Mouse (Mus musculus) limb, embryonic 12.5 days (tissue): Measurements from ENCODE around the gene Pdia3. TPM values are rescaled to one million over a fixed set of nuclear protein-coding genes. Genes with fewer than 3 reads are reported as not detected.
A peak's percentile ranks its signal among the peaks of the same experiment; 100 is the strongest.
"Not testable (repeated sequence)": the region's sequence is repeated elsewhere in the genome, so short reads cannot be mapped to it uniquely, and the experiment has no call there.

Source experiments
- ATAC-seq: fragments of 200-750 bp; cut with Nextera tagmentation; 2 replicates; pipeline ENCODE4 v1.8.0; 2017; ENCODE audit warnings: low read depth, moderate TSS enrichment; ENCODE audit not compliant: insufficient number of reproducible peaks, insufficient read depth, low FRiP score, low TSS enrichment
- H3K27ac ChIP-seq: fragments of 300-500 bp; sonication (generic); 2 replicates; pipeline ENCODE4 v1.5.1; 2016; ENCODE audit warnings: mild to moderate bottlenecking, moderate library complexity
- H3K27me3 ChIP-seq: fragments of 300-500 bp; sonication (generic); 2 replicates; pipeline ENCODE4 v1.6.1; 2016; ENCODE audit warnings: mild to moderate bottlenecking, moderate library complexity
- H3K36me3 ChIP-seq: fragments of 300-500 bp; sonication (generic); 2 replicates; pipeline ENCODE4 v1.6.1; 2016; ENCODE audit warnings: mild to moderate bottlenecking, moderate library complexity
- H3K4me1 ChIP-seq: fragments of 300-500 bp; sonication (generic); replicated peaks from 2 replicates; pipeline ENCODE4 v1.6.1; 2016
- H3K4me2 ChIP-seq: fragments of 300-500 bp; sonication (generic); 2 replicates; pipeline ENCODE4 v1.6.1; 2016; ENCODE audit warnings: mild to moderate bottlenecking, moderate library complexity
- H3K4me3 ChIP-seq: fragments of 300-500 bp; sonication (generic); replicated peaks from 2 replicates; pipeline ENCODE4 v1.5.1; 2016; ENCODE audit warnings: mild to moderate bottlenecking
- H3K9ac ChIP-seq: fragments of 300-500 bp; sonication (generic); replicated peaks from 2 replicates; pipeline ENCODE4 v1.6.1; 2016; ENCODE audit warnings: mild to moderate bottlenecking, moderate library complexity
- H3K9me3 ChIP-seq: fragments of 300-500 bp; sonication (generic); 2 replicates; pipeline ENCODE4 v1.6.1; 2016; ENCODE audit warnings: mild to moderate bottlenecking, moderate library complexity
- WGBS: fragments of 180-500 bp; shearing (Covaris S2); methylation state at CpG from one replicate; pipeline ENCODE4 v1.1.7; 2016; 5-methylcytosine and 5-hydroxymethylcytosine counted together
- polyA plus RNA-seq: library from polyadenylated mRNA; unstranded; fragments of >200 nt; fragmentation: Nextera tagmentation; extraction: Ambion mirVana; gene quantifications from 2 replicates; pipeline ENCODE4 v1.2.1, GENCODE M21; 2016

Pdia3 gene
- polyA plus RNA-seq, 1 experiment from 2014 or later, result 620 TPM

DNA sequence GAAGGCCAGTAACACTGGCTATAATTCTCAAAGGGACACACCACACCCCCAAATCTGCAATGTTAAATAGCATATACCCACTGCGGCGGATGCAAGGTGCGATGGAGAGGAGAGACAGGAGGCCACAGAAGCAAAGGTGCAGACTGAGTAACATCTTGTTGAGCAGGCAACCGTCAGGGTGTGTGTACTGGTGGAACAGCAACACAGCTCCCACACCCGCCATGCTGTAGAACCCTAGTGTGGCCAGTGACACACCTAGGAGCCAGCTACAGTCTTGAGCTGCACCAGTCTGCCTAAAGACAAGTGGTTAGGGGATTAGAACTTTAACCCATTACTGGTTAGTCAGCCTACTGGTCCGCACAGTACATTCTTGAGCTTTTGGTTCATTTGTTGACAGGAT lies 40.3 kb downstream of the Pdia3 start:
- H3K4me2 ChIP-seq, result no peak overlapping the region
- H3K36me3 ChIP-seq, result peaks cover 40% of the 10 kb centered on the region
- H3K27ac ChIP-seq, result no peak overlapping the region
- WGBS, result 89% methylated on average over 6 of the region's 6 CpGs
- H3K4me3 ChIP-seq, result no peak overlapping the region
- ATAC-seq, result no peak
- H3K9ac ChIP-seq, result no peak overlapping the region
- H3K27me3 ChIP-seq, result no peaks in the 10 kb centered on the region
- no peaks in the 10 kb centered on the region for H3K9me3 ChIP-seq
- peaks cover 28% of the 10 kb centered on the region for H3K4me1 ChIP-seq

GRCm38 (mm10) chr2:121455534-121455933 lies 42.0 kb downstream of the Pdia3 start:
- no peak overlapping the region for H3K27ac ChIP-seq
- no peak overlapping the region for H3K4me2 ChIP-seq
- H3K36me3 ChIP-seq, result peaks cover 55% of the 10 kb centered on the region
- WGBS, result 75% methylated on average over 5 of the region's 5 CpGs
- peaks cover 23% of the 10 kb centered on the region for H3K4me1 ChIP-seq
- H3K4me3 ChIP-seq, result no peak overlapping the region
- no peaks in the 10 kb centered on the region for H3K9me3 ChIP-seq
- ATAC-seq, result no peak
- H3K9ac ChIP-seq, result no peak overlapping the region
- no peaks in the 10 kb centered on the region for H3K27me3 ChIP-seq

DNA sequence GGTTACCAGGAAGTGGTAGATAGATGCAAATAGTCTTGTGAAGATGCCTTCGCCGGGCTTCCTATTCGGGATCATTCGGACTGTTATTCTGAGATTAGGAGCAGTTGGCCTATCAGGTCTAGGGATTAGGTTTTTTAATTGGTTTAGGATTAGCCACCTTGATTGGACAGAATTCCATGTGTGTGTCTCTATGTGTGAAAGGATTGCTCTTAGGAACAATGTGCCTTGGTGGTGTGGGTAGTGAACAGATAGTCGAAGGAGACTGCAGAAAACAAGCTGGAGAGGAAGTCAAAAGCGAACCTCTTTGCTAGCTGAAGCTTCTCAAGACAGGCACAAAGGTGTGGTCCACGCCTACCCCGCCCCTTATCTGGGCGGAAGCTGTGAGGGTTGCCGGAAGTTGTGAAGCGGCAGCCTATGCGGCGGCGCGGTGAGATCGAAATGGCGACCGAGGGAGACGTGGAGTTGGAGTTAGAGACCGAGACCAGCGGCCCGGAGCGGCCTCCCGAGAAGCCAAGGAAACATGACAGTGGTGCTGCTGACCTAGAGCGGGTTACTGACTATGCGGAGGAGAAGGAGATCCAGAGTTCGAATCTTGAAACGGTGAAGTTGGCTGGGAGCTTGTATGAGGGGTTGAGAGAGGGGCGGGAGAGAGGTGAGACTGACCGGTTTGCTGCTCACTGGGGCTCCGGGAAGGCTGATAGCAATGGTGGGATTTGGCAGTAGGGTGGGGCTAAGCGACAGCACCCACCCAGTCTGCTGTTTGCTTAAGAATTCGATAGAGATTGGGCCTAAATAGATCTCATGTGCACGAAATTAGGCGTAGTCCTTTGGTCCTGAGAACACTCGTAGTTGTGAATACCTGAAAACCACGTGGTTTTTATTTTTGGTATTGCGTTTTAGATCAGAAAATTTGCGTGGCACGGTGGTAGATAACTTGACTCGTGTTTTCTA lies 43.4 kb downstream of the Pdia3 start, which contains the start of gene Serinc4:
Serinc4 (minus strand) TSS at position 90 of the 951 bp plus-strand sequence.
- H3K36me3 ChIP-seq, result peaks cover 57% of the 10 kb centered on the region
- WGBS, result 5% methylated on average over 41 of the region's 41 CpGs
- peak within 1 kb of the TSS; percentile 79 for H3K9ac ChIP-seq
- no peaks in the 10 kb centered on the region for H3K27me3 ChIP-seq
- peak within 1 kb of the TSS; percentile 73 for H3K4me3 ChIP-seq
- H3K27ac ChIP-seq, result peak within 1 kb of the TSS; percentile 70
- peak; percentile 80 for ATAC-seq
- H3K4me1 ChIP-seq, result peaks cover 14% of the 10 kb centered on the region
- no peaks in the 10 kb centered on the region for H3K9me3 ChIP-seq
- H3K4me2 ChIP-seq, result peak within 1 kb of the TSS; percentile 70

DNA sequence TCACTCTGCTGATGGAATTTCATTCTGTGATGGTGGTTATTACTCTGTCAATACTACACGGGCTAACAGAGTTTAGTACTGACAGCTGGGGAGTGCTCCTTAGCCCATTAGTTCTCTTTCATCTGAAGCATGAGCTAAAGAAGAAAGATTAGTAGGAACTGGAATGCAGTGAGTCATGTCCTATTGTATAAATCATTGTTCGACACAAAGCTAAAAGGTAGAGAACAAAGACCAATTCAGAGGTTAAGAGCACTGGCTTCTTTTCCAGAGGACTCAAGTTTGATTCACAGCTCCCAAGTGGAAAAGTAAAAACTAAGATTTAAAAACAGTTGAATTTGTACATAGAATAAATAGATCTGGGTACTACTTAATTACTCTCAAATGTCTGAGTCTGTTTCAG lies 46.5 kb downstream of the Pdia3 start:
- no peaks in the 10 kb centered on the region for H3K27me3 ChIP-seq
- no peak overlapping the region for H3K27ac ChIP-seq

GRCm38 (mm10) chr2:121468982-121469381 lies 55.4 kb downstream of the Pdia3 start:
- H3K4me3 ChIP-seq, H3K36me3 ChIP-seq, H3K9me3 ChIP-seq, H3K9ac ChIP-seq, H3K4me1 ChIP-seq, H3K27ac ChIP-seq, H3K4me2 ChIP-seq, ATAC-seq, H3K27me3 ChIP-seq: not testable (repeated sequence)
- 40% methylated on average over 1 of the region's 6 CpGs for WGBS

More for the DNA sequence above, 46.5 kb downstream of the Pdia3 start:
- 73% methylated on average over 2 of the region's 2 CpGs for WGBS
- Histone ChIP-seq H3K4me3 (no peak overlapping the region), H3K9ac (no peak overlapping the region), H3K9me3 (no peaks in the 10 kb centered on the region), H3K4me2 (no peak overlapping the region), H3K36me3 (peaks cover 31% of the 10 kb centered on the region), H3K4me1 (peaks cover 10% of the 10 kb centered on the region)
- no peak for ATAC-seq

DNA sequence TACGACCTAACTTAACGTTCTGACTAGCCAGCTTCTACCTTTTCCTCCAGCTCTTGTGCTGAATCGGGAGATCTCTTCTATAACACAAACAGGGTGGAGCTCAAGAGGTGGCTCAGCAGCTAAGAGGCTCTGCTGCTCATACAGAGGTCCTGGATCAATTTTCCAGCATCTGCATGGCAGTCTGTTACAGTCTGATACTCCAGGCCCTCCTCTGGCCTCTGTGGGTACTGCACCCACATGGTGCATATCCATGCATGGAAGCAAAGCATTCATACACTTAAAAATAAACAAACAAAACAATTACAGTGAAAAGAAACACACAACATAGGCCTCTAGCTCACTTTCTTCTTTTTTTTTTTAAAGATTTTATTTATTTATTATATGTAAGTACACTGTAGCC lies 59.2 kb downstream of the Pdia3 start:
- not testable (repeated sequence) for ATAC-seq, H3K4me3 ChIP-seq, H3K36me3 ChIP-seq, H3K27ac ChIP-seq, H3K9ac ChIP-seq, H3K4me1 ChIP-seq, H3K27me3 ChIP-seq, H3K9me3 ChIP-seq
- peak overlapping the region; percentile 81 for H3K4me2 ChIP-seq
- WGBS, result 86% methylated on average over 3 of the region's 3 CpGs

DNA sequence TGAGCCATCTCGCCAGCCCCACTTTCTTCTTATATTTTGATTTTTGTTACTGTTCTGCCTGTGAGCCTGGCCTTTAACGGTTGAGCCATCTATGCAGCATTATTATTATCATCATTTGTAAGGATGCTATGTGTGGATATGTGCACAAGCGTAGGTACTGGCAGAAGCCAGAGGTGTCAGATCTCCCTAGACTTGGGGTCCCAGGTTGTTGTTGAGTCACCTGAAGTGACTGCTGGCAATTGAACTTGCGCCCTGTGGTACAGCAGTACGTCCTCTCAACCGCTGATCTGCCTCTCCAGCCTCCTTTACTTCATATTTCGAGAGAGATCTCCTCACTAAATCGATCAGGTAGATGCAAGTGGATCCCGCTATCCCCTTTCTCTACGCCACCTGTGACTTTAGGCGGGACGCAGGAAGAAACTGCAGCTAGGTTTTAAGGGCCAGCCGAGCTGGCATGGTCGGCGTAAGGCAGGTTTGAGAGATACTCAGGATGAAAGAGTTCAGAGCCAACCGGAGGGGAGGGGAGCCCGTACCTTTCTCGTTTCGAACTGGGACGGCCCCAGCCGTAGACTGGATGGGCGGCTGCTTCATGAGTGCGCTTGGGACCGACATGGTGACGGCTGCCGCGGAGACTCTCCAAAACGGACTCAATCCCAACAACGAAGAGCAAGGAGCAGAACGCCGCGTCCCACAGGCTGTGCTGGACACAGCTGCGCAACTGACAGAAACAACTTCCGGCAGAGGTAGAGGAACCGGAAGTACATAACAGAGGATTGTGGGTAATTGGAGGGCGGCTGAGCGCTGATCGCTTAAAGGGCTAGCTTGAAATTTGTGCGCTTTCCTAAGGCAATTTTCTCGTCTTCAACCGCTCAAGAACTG lies 60.0 kb downstream of the Pdia3 start, which contains the start of gene Mfap1b:
Mfap1b (minus strand) TSS at position 767 of the 879 bp plus-strand sequence.
- H3K36me3 ChIP-seq, H3K27me3 ChIP-seq, H3K4me1 ChIP-seq, H3K27ac ChIP-seq, H3K9me3 ChIP-seq: not testable (repeated sequence)
- Histone ChIP-seq H3K9ac (peak within 1 kb of the TSS; percentile 60), H3K4me3 (peak within 1 kb of the TSS; percentile 59), H3K4me2 (peak within 1 kb of the TSS; percentile 81)
- 6% methylated on average over 41 of the region's 41 CpGs for WGBS
- ATAC-seq, result peak; percentile 81

DNA sequence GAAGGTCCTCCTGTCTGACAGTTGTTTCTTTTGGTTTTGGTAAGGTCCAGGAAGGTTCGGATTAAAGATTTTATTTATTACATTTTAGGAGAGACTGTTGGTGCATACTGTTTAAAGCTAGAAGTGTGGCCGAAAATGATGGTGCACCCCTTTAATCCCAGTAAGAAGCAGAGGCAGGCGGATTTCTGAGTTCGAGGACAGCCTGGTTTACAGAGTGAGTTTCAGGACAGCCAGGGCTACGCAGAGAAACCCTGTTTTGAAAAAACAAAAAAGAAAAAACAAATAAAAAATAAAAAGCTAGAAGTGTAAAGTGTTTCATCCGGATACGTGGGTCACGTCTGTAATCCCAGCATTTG lies 60.6 kb downstream of the Pdia3 start:
- Histone ChIP-seq H3K9me3 (no peaks in the 10 kb centered on the region), H3K27ac (no peak overlapping the region), H3K9ac (0 out of 2 replicates have a peak overlapping the region, but pooled peaks have one; percentile 60), H3K4me2 (peak overlapping the region; percentile 81), H3K4me3 (peak overlapping the region; percentile 59), H3K4me1 (no peaks in the 10 kb centered on the region), H3K36me3 (peaks cover 7% of the 10 kb centered on the region; the same call in 1 of the 2 replicates), H3K27me3 (no peaks in the 10 kb centered on the region)
- ATAC-seq, result peak; percentile 40; the same call in 1 of the 2 replicates
- 30% methylated on average over 8 of the region's 8 CpGs for WGBS

- not testable (repeated sequence) for ATAC-seq, H3K9ac ChIP-seq, H3K27ac ChIP-seq, H3K4me2 ChIP-seq, H3K9me3 ChIP-seq, H3K36me3 ChIP-seq, H3K4me1 ChIP-seq, H3K27me3 ChIP-seq, H3K4me3 ChIP-seq
- 93% methylated on average over 2 of the region's 2 CpGs for WGBS
Measured at GRCm38 (mm10) chr2:121475306-121475705, 61.7 kb downstream of the Pdia3 start.

GRCm38 (mm10) chr2:121477491-121478266 lies 64.1 kb downstream of the Pdia3 start:
- Histone ChIP-seq H3K4me1 (no peaks in the 10 kb centered on the region), H3K4me3 (no peak overlapping the region), H3K4me2 (no peak overlapping the region), H3K9ac (no peak overlapping the region), H3K36me3 (no peaks in the 10 kb centered on the region), H3K27ac (no peak overlapping the region), H3K27me3 (no peaks in the 10 kb centered on the region), H3K9me3 (no peaks in the 10 kb centered on the region)
- ATAC-seq, result no peak
- WGBS, result 87% methylated on average over 3 of the region's 3 CpGs
